ENCODE assay signal across 28 mouse cellular contexts in the genomic region with DNA sequence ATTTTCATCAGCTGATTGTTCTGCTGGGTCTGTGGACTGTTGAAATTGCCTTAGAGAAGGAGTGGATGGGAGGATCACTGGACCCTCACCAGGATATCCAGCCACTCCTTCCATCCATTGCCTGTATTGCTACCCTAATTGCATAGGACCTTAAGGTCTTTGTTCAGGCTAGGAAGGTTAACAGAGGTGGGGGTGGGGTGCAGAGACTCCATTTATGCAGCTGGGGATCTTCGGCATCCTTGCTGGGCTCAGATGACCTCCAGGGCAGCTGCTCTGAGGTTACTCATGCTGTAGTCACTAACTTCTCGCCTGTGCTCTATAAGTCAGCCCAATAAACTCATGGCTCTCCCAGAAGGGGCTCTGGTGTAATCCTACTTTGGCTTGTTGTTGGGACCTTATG. TPM values are rescaled to one million over a fixed set of nuclear protein-coding genes. Genes with fewer than 3 reads are reported as not detected.
A peak's percentile ranks its signal among the peaks of the same experiment; 100 is the strongest.
DNase-seq lines count a peak whose midpoint lies in the region; TF ChIP-seq lines count a peak whose summit lies in the region.
"Had no signal": no experiment of that assay in that cellular context is flagged by ENCODE, and none has a peak within 500 bp of the region (broad histone marks: within the 10 kb centered on the region; RNA-seq: fewer than 3 reads in every experiment).

No protein-coding gene starts in this region.

- DNase-seq in adrenal gland, adult 2 months: peak; percentile 17
- no peak for DNase-seq in adrenal gland, adult (ENCODE audit: inconsistent age in 2 of 2, low spot score in 1 of 2)
- DNase-seq in 3T3-L1 (ENCODE audit: low read depth, low spot score): peak; percentile 54
- DNase-seq in ES-CJ7 (ENCODE audit: low read depth, low spot score): peak; percentile 87
- DNase-seq in WW6 (ENCODE audit: low read depth, low spot score): peak; percentile 26
- no peak for DNase-seq in left cerebral cortex, postnatal 36 days (ENCODE audit: low spot score in 2 of 2)
- no peak for DNase-seq in left cerebral cortex, adult 2 months (ENCODE audit: extremely low spot score in 1 of 2, low spot score in 2 of 2)
- DNase-seq in heart, postnatal 4 days: no peak
- DNase-seq: adrenal gland, postnatal 10 days; B cell, adult 2 months; cerebellum, adult 11-12 months; cerebellum, adult 8-10 months; cerebellum, postnatal 10 days; cerebellum, postnatal 36 days; embryo, embryonic 11 days; gastrocnemius, postnatal 25 days; heart, adult 2 months; kidney, adult 11 months had no signal

- intact Hi-C loops in left cerebral cortex, postnatal 36 days (cut with DNase I): no loop called here
- intact Hi-C loops in left cerebral cortex, adult 2 months (cut with DNase I): no loop called here

- TF ChIP-seq CTCF in left cerebral cortex, adult 2 months (IDR thresholded peaks at IDR 0.05): no peak

- H3K27ac ChIP-seq in left cerebral cortex, adult 2 months: no peak overlapping the region
- H3K27ac ChIP-seq: embryonic facial prominence, embryonic 10.5 days; embryonic facial prominence, embryonic 13.5 days; forebrain, embryonic 12.5 days; forebrain, embryonic 15.5 days; heart, adult 2 months; heart, embryonic 10.5 days; heart, embryonic 13.5 days; hindbrain, embryonic 10.5 days; hindbrain, embryonic 13.5 days; intestine, embryonic 15.5 days had no signal

- no peak overlapping the region for H3K4me3 ChIP-seq in left cerebral cortex, adult 2 months
- H3K4me3 ChIP-seq: embryonic facial prominence, embryonic 10.5 days; embryonic facial prominence, embryonic 13.5 days; erythroblast, embryonic 14.5 days; forebrain, embryonic 12.5 days; forebrain, embryonic 15.5 days; heart, adult 2 months; heart, embryonic 10.5 days; heart, embryonic 13.5 days; hindbrain, embryonic 10.5 days; hindbrain, embryonic 13.5 days; intestine, embryonic 15.5 days had no signal

RNA-seq across cellular contexts. Expression of a gene that starts 10.4 kb away (rescaled TPM):
- 10 to 100 TPM; 26.3 to 28.1 TPM for total RNA-seq in adrenal gland, adult 2 months (2021)
- 19.6 and 21.2 TPM in 2 replicates for polyA plus RNA-seq in adrenal gland, adult 2 months (2012; rRNA removed)
- 10 to 100 TPM; 21.9 to 23.0 TPM for total RNA-seq in left cerebral cortex, postnatal 36 days (2021)
- total RNA-seq in left cerebral cortex, adult 2 months (2021): 10 to 100 TPM; 22.0 to 27.4 TPM
- total RNA-seq in heart, postnatal 4 days (2021): 10 to 100 TPM; 64.4 to 65.3 TPM

Comparison
In these comparisons a context has a peak if more than half of its experiments do, and no peak if none do; other contexts are left out.
1. DNase-seq: peak in adrenal gland, adult 2 months (single experiment), 3T3-L1 (single experiment), ES-CJ7 (single experiment) and WW6 (single experiment); none in adrenal gland, adult (0 of 2), left cerebral cortex, postnatal 36 days (0 of 2), left cerebral cortex, adult 2 months (0 of 2) and heart, postnatal 4 days (single experiment).